Mouse (Mus musculus): ENCODE measurements around the gene Usp6nl.

- no peak for TF ChIP-seq CTCF (IDR thresholded peaks at IDR 0.05 in 2 of 3, conservative IDR thresholded peaks at IDR 0.05 in 1 of 3; ENCODE audit: control insufficient read depth in 1 of 3, insufficient read depth in 1 of 3, low read depth in 2 of 3, low read length in 3 of 3, poor library complexity in 1 of 3, severe bottlenecking in 1 of 3)
- no peak for TF ChIP-seq GABPA (IDR thresholded peaks at IDR 0.05; ENCODE audit: low read depth, low read length)
- TF ChIP-seq KAT2A (conservative IDR thresholded peaks at IDR 0.05; ENCODE audit: low read depth, low read length): no peak
- TF ChIP-seq POLR2A (IDR thresholded peaks at IDR 0.05; ENCODE audit: control insufficient read depth in 1 of 2, insufficient read depth in 1 of 2, low read depth in 1 of 2, low read length in 2 of 2, poor library complexity in 1 of 2): no peak
- no peak for TF ChIP-seq CHD1 (IDR thresholded peaks at IDR 0.05; ENCODE audit: low read depth, low read length)
- no peak for TF ChIP-seq NELFE (IDR thresholded peaks at IDR 0.05; ENCODE audit: low read depth, low read length)
- TF ChIP-seq TAL1 (IDR thresholded peaks at IDR 0.05; ENCODE audit: low read length): no peak
- no peak for TF ChIP-seq MAZ (IDR thresholded peaks at IDR 0.05; ENCODE audit: low read depth, low read length)
- TF ChIP-seq HCFC1 (IDR thresholded peaks at IDR 0.05; ENCODE audit: low read depth, low read length): no peak
- no peak for TF ChIP-seq MAFK (IDR thresholded peaks at IDR 0.05; ENCODE audit: borderline replicate concordance, low read depth, low read length)
These were observed 51.7 kb downstream of the Usp6nl start for GRCm38 (mm10) chr2:6374216-6374615.
